Comparison of ENCODE assay signal across 39 mouse cellular contexts in genomic region chr3:69225019-69225418, GRCm38 (mm10). TPM values are rescaled to one million over a fixed set of nuclear protein-coding genes. Genes with fewer than 3 reads are reported as not detected.
"Had no signal": no experiment of that assay in that cellular context is flagged by ENCODE, and none has a peak within 500 bp of the region (broad histone marks: within the 10 kb centered on the region; RNA-seq: fewer than 3 reads in every experiment).

No protein-coding gene starts in this region.

- ATAC-seq: forebrain, embryonic 16.5 days; hindbrain, postnatal 0 days; intestine, embryonic 16.5 days; liver, embryonic 12.5 days had no signal

- DNase-seq: gastrocnemius, postnatal 14 days; gastrocnemius, postnatal 36 days; heart, adult 2 months; kidney, adult 11 months; kidney, adult 2 months; kidney, adult 9 months; kidney, postnatal 14 days; kidney, postnatal 36 days; layer of hippocampus, adult 9-11 months; layer of hippocampus, postnatal 36 days; left cerebral cortex, postnatal 4 days; lung, adult 18-20 months had no signal

- H3K4me1 ChIP-seq: hindbrain, embryonic 13.5 days; hindbrain, embryonic 15.5 days; kidney, embryonic 15.5 days; limb, embryonic 13.5 days; limb, embryonic 15.5 days; liver, embryonic 12.5 days had no signal

- H3K4me3 ChIP-seq: heart, adult 2 months; heart, embryonic 12.5 days; hindbrain, embryonic 13.5 days; hindbrain, embryonic 15.5 days; kidney, embryonic 15.5 days; limb, embryonic 13.5 days; limb, embryonic 15.5 days; liver, embryonic 12.5 days had no signal

- H3K4me2 ChIP-seq: heart, embryonic 12.5 days; hindbrain, embryonic 13.5 days; hindbrain, embryonic 15.5 days; kidney, embryonic 15.5 days; limb, embryonic 13.5 days; limb, embryonic 15.5 days; liver, embryonic 12.5 days had no signal

- H3K36me3 ChIP-seq: heart, embryonic 12.5 days; hindbrain, embryonic 13.5 days; hindbrain, embryonic 15.5 days; kidney, embryonic 15.5 days; limb, embryonic 13.5 days; limb, embryonic 15.5 days; liver, embryonic 12.5 days had no signal

- H3K9ac ChIP-seq: heart, embryonic 12.5 days; hindbrain, embryonic 13.5 days; hindbrain, embryonic 15.5 days; kidney, embryonic 15.5 days; limb, embryonic 13.5 days; limb, embryonic 15.5 days; liver, embryonic 12.5 days; liver, embryonic 14.5 days had no signal

- H3K27me3 ChIP-seq: heart, embryonic 12.5 days; hindbrain, embryonic 13.5 days; hindbrain, embryonic 15.5 days; kidney, embryonic 15.5 days; limb, embryonic 13.5 days; limb, embryonic 15.5 days; liver, embryonic 12.5 days had no signal

- H3K9me3 ChIP-seq: heart, embryonic 12.5 days; hindbrain, embryonic 13.5 days; hindbrain, embryonic 15.5 days; kidney, embryonic 15.5 days; limb, embryonic 13.5 days; limb, embryonic 15.5 days; liver, embryonic 12.5 days had no signal

- H3K27ac ChIP-seq: heart, adult 2 months; hindbrain, embryonic 13.5 days; hindbrain, embryonic 15.5 days; hindbrain, postnatal 0 days; kidney, embryonic 15.5 days; kidney, postnatal 0 days; limb, embryonic 13.5 days; limb, embryonic 15.5 days; liver, embryonic 12.5 days; liver, embryonic 14.5 days had no signal

RNA-seq across cellular contexts. Expression of gene Arl14, which starts 2.8 kb away (rescaled TPM):
- total RNA-seq: gastrocnemius, adult 18-20 months; gastrocnemius, adult 8-10 months; gastrocnemius, postnatal 14 days; gastrocnemius, postnatal 36 days; heart, adult 2 months; hematopoietic stem cell, adult 5-6 weeks; hindbrain, postnatal 0 days; layer of hippocampus, adult 18-20 months; layer of hippocampus, adult 8-10 months; layer of hippocampus, postnatal 14 days; layer of hippocampus, postnatal 36 days; left cerebral cortex, adult 18-20 months; left cerebral cortex, adult 8-10 months; left cerebral cortex, postnatal 10 days; left cerebral cortex, postnatal 25 days; left cerebral cortex, postnatal 4 days had no signal
- polyA plus RNA-seq: forebrain, embryonic 16.5 days; gonadal fat pad, adult 2 months; heart, adult 2 months; heart, embryonic 12.5 days; hindbrain, embryonic 11.5 days; hindbrain, embryonic 13.5 days; hindbrain, embryonic 15.5 days; hindbrain, postnatal 0 days; kidney, adult 2 months; limb, embryonic 11.5 days; limb, embryonic 13.5 days; limb, embryonic 15.5 days; liver, adult 2 months; liver, embryonic 12.5 days; liver, embryonic 14.5 days; liver, embryonic 16.5 days had no signal
